Mouse (Mus musculus): ENCODE data around the gene Pdzrn3. TPM values are rescaled to one million over a fixed set of nuclear protein-coding genes. Genes with fewer than 3 reads are reported as not detected.

Pdzrn3 gene
- polyA plus RNA-seq, 1 experiment from 2014 or later, result 19.5 TPM

- H3K27me3 ChIP-seq, result no peaks in the 10 kb centered on the region
- H3K36me3 ChIP-seq, result no peaks in the 10 kb centered on the region
- 0 out of 2 replicates have a peak, but pooled peaks cover 5% of the 10 kb centered on the region for H3K4me1 ChIP-seq
- no peak overlapping the region for H3K27ac ChIP-seq (replicated peaks)
- no peak overlapping the region for H3K4me2 ChIP-seq (replicated peaks)
- ATAC-seq (ENCODE audit: low FRiP score, low read depth), result no peak
- WGBS, result 92% methylated on average over 6 of the region's 6 CpGs
- no peak overlapping the region for H3K9ac ChIP-seq (replicated peaks)
- no peak overlapping the region for H3K4me3 ChIP-seq
- H3K9me3 ChIP-seq, result no peaks in the 10 kb centered on the region
These were observed 165.6 kb downstream of the Pdzrn3 start for GRCm38 (mm10) chr6:101212086-101212485.

- no peaks in the 10 kb centered on the region for H3K36me3 ChIP-seq
- 82% methylated on average over 8 of the region's 8 CpGs for WGBS
These were observed 166.3 kb downstream of the Pdzrn3 start for GRCm38 (mm10) chr6:101211361-101211841.

GRCm38 (mm10) chr6:101198943-101199298, 178.8 kb downstream of the Pdzrn3 start:
- Histone ChIP-seq H3K9ac (replicated peaks) (peak overlapping the region; percentile 52), H3K27me3 (peaks cover 16% of the 10 kb centered on the region; the same call in 1 of the 2 replicates), H3K9me3 (no peaks in the 10 kb centered on the region), H3K27ac (replicated peaks) (peak overlapping the region; percentile 67), H3K4me1 (peaks cover 34% of the 10 kb centered on the region), H3K36me3 (no peaks in the 10 kb centered on the region), H3K4me2 (replicated peaks) (peak overlapping the region; percentile 62), H3K4me3 (peak overlapping the region; percentile 43)
- peak; percentile 75 for ATAC-seq (ENCODE audit: low FRiP score, low read depth)
- 4% methylated on average over 8 of the region's 8 CpGs for WGBS

More at GRCm38 (mm10) chr6:101211361-101211841, 166.3 kb downstream of the Pdzrn3 start:
- H3K4me1 ChIP-seq, result 0 out of 2 replicates have a peak, but pooled peaks cover 5% of the 10 kb centered on the region
- H3K4me2 ChIP-seq (replicated peaks), result no peak overlapping the region
- H3K9me3 ChIP-seq, result no peaks in the 10 kb centered on the region
- no peaks in the 10 kb centered on the region for H3K27me3 ChIP-seq
- H3K27ac ChIP-seq (replicated peaks), result no peak overlapping the region
- no peak for ATAC-seq (ENCODE audit: low FRiP score, low read depth)
- H3K4me3 ChIP-seq, result no peak overlapping the region
- no peak overlapping the region for H3K9ac ChIP-seq (replicated peaks)

- Histone ChIP-seq H3K4me2 (replicated peaks) (peak overlapping the region; percentile 62), H3K4me3 (peak overlapping the region; percentile 43), H3K27ac (replicated peaks) (peak overlapping the region; percentile 67), H3K36me3 (no peaks in the 10 kb centered on the region), H3K4me1 (peaks cover 34% of the 10 kb centered on the region), H3K27me3 (peaks cover 16% of the 10 kb centered on the region; the same call in 1 of the 2 replicates), H3K9me3 (no peaks in the 10 kb centered on the region), H3K9ac (replicated peaks) (peak overlapping the region; percentile 52)
- WGBS, result 4% methylated on average over 24 of the region's 24 CpGs
- ATAC-seq (ENCODE audit: low FRiP score, low read depth), result peak; percentile 79
These were observed 179.3 kb downstream of the Pdzrn3 start for GRCm38 (mm10) chr6:101198284-101198942.

GRCm38 (mm10) chr6:101197642-101198041, 180.1 kb downstream of the Pdzrn3 start:
- no peak overlapping the region for H3K27ac ChIP-seq (replicated peaks)
- 10% methylated on average over 5 of the region's 5 CpGs for WGBS
- H3K36me3 ChIP-seq, result no peaks in the 10 kb centered on the region
- no peak overlapping the region for H3K9ac ChIP-seq (replicated peaks)
- no peak for ATAC-seq (ENCODE audit: low FRiP score, low read depth)
- H3K9me3 ChIP-seq, result no peaks in the 10 kb centered on the region
- peaks cover 34% of the 10 kb centered on the region for H3K4me1 ChIP-seq
- H3K27me3 ChIP-seq, result peaks cover 16% of the 10 kb centered on the region; the same call in 1 of the 2 replicates
- peak overlapping the region; percentile 15; the same call in 1 of the 2 replicates for H3K4me3 ChIP-seq
- peak overlapping the region; percentile 62; the same call in 1 of the 2 replicates for H3K4me2 ChIP-seq (replicated peaks)

- H3K4me1 ChIP-seq, result peaks cover 34% of the 10 kb centered on the region
- no peak for ATAC-seq (ENCODE audit: low FRiP score, low read depth)
- H3K27me3 ChIP-seq, result 0 out of 2 replicates have a peak, but pooled peaks cover 8% of the 10 kb centered on the region
- H3K36me3 ChIP-seq, result no peaks in the 10 kb centered on the region
- WGBS, result 68% methylated on average over 5 of the region's 5 CpGs
- H3K4me2 ChIP-seq (replicated peaks), result peak overlapping the region; percentile 15; the same call in 1 of the 2 replicates
- H3K4me3 ChIP-seq, result no peak overlapping the region
- H3K9ac ChIP-seq (replicated peaks), result no peak overlapping the region
- H3K27ac ChIP-seq (replicated peaks), result 0 out of 2 replicates have a peak overlapping the region, but pooled peaks have one; percentile 32
- no peaks in the 10 kb centered on the region for H3K9me3 ChIP-seq
These were observed 181.8 kb downstream of the Pdzrn3 start for GRCm38 (mm10) chr6:101195891-101196290.

- no peak overlapping the region for H3K27ac ChIP-seq (replicated peaks)
- H3K9me3 ChIP-seq, result no peaks in the 10 kb centered on the region
- 0 out of 2 replicates have a peak, but pooled peaks cover 3% of the 10 kb centered on the region for H3K27me3 ChIP-seq
- H3K4me2 ChIP-seq (replicated peaks), result no peak overlapping the region
- WGBS, result 42% methylated on average over 8 of the region's 8 CpGs
- no peaks in the 10 kb centered on the region for H3K36me3 ChIP-seq
- H3K4me1 ChIP-seq, result peaks cover 25% of the 10 kb centered on the region
- no peak overlapping the region for H3K4me3 ChIP-seq
- no peak for ATAC-seq (ENCODE audit: low FRiP score, low read depth)
- H3K9ac ChIP-seq (replicated peaks), result no peak overlapping the region
These were observed 183.2 kb downstream of the Pdzrn3 start for GRCm38 (mm10) chr6:101194386-101194925.

GRCm38 (mm10) chr6:101191576-101191975, 186.1 kb downstream of the Pdzrn3 start:
- H3K27ac ChIP-seq (replicated peaks), result no peak overlapping the region
- no peak overlapping the region for H3K4me3 ChIP-seq
- 95% methylated on average over 5 of the region's 5 CpGs for WGBS
- H3K9me3 ChIP-seq, result no peaks in the 10 kb centered on the region
- H3K9ac ChIP-seq (replicated peaks), result no peak overlapping the region
- H3K27me3 ChIP-seq, result 0 out of 2 replicates have a peak, but pooled peaks cover 3% of the 10 kb centered on the region
- ATAC-seq (ENCODE audit: low FRiP score, low read depth), result no peak
- H3K36me3 ChIP-seq, result no peaks in the 10 kb centered on the region
- H3K4me2 ChIP-seq (replicated peaks), result no peak overlapping the region
- 0 out of 2 replicates have a peak, but pooled peaks cover 18% of the 10 kb centered on the region for H3K4me1 ChIP-seq

- no peak for ATAC-seq (ENCODE audit: low FRiP score, low read depth)
- Histone ChIP-seq H3K4me2 (replicated peaks) (no peak overlapping the region), H3K36me3 (no peaks in the 10 kb centered on the region)
These were observed 190.4 kb downstream of the Pdzrn3 start for GRCm38 (mm10) chr6:101187322-101187721.

GRCm38 (mm10) chr6:101186887-101187286, 190.8 kb downstream of the Pdzrn3 start:
- 79% methylated on average over 3 of the region's 3 CpGs for WGBS
- ATAC-seq (ENCODE audit: low FRiP score, low read depth), result no peak

More at GRCm38 (mm10) chr6:101187322-101187721, 190.4 kb downstream of the Pdzrn3 start:
- Histone ChIP-seq H3K9me3 (no peaks in the 10 kb centered on the region), H3K9ac (replicated peaks) (no peak overlapping the region), H3K4me3 (no peak overlapping the region), H3K27me3 (no peaks in the 10 kb centered on the region), H3K4me1 (0 out of 2 replicates have a peak, but pooled peaks cover 6% of the 10 kb centered on the region), H3K27ac (replicated peaks) (no peak overlapping the region)
- WGBS, result 57% methylated on average over 6 of the region's 6 CpGs

GRCm38 (mm10) chr6:101184103-101184785, 193.5 kb downstream of the Pdzrn3 start:
- 0 out of 2 replicates have a peak, but pooled peaks cover 6% of the 10 kb centered on the region for H3K4me1 ChIP-seq
- H3K4me3 ChIP-seq, result no peak overlapping the region
- H3K9ac ChIP-seq (replicated peaks), result no peak overlapping the region
- H3K27ac ChIP-seq (replicated peaks), result no peak overlapping the region
- no peaks in the 10 kb centered on the region for H3K9me3 ChIP-seq
- H3K36me3 ChIP-seq, result no peaks in the 10 kb centered on the region
- no peak overlapping the region for H3K4me2 ChIP-seq (replicated peaks)
- H3K27me3 ChIP-seq, result no peaks in the 10 kb centered on the region
- no peak for ATAC-seq (ENCODE audit: low FRiP score, low read depth)
- WGBS, result 68% methylated on average over 10 of the region's 10 CpGs

More at GRCm38 (mm10) chr6:101186887-101187286, 190.8 kb downstream of the Pdzrn3 start:
- Histone ChIP-seq H3K27ac (replicated peaks) (no peak overlapping the region), H3K4me3 (no peak overlapping the region), H3K36me3 (no peaks in the 10 kb centered on the region), H3K9ac (replicated peaks) (no peak overlapping the region), H3K4me1 (0 out of 2 replicates have a peak, but pooled peaks cover 6% of the 10 kb centered on the region), H3K27me3 (no peaks in the 10 kb centered on the region), H3K4me2 (replicated peaks) (no peak overlapping the region), H3K9me3 (no peaks in the 10 kb centered on the region)
